Mouse (Mus musculus) CH12.LX (cell line): Measurements from ENCODE around the gene B3galt2.

ENCODE experiments used
- CHD2 ChIP-seq: IDR thresholded peaks from 2 replicates; pipeline ENCODE4 v1.6.1; 2011; ENCODE audit warnings: low read length, improper control_type of control experiment
- HCFC1 ChIP-seq: IDR thresholded peaks from 2 replicates; pipeline ENCODE4 v1.6.1; 2012; ENCODE audit warnings: low read depth, mild to moderate bottlenecking, inconsistent platforms, low read length, improper control_type of control experiment
- PAX5 ChIP-seq: IDR thresholded peaks from 2 replicates; pipeline ENCODE4 v1.6.1; 2012; ENCODE audit warnings: low read length, inconsistent platforms, mixed read lengths
- POLR2A ChIP-seq: IDR thresholded peaks from 2 replicates; pipeline ENCODE4 v1.6.1; 2011; ENCODE audit warnings: low read depth, mild to moderate bottlenecking, improper control_type of control experiment, low read length
- RCOR1 ChIP-seq: conservative IDR thresholded peaks from 2 replicates; pipeline ENCODE4 v1.6.1; 2012; ENCODE audit warnings: low read depth, mild to moderate bottlenecking, inconsistent platforms, low read length, improper control_type of control experiment

- TF ChIP-seq RCOR1 = no peak
- no peak for TF ChIP-seq PAX5
- no peak for TF ChIP-seq POLR2A
- TF ChIP-seq CHD2 = no peak
- TF ChIP-seq HCFC1 = no peak
These were observed 13.2 kb downstream of the B3galt2 start for GRCm38 (mm10) chr1:143653646-143654045.
